Mouse (Mus musculus) midbrain, postnatal 0 days (tissue): ENCODE results near the gene Ap3b2. TPM values are rescaled to one million over a fixed set of nuclear protein-coding genes. Genes with fewer than 3 reads are reported as not detected.
A peak's percentile ranks its signal among the peaks of the same experiment; 100 is the strongest.

Experiments
- ATAC-seq: fragments of 200-750 bp; cut with Nextera tagmentation; 2 replicates; pipeline ENCODE4 v1.8.0; 2017; ENCODE audit warnings: moderate number of reproducible peaks, mild to moderate bottlenecking, moderate TSS enrichment, moderate library complexity; ENCODE audit not compliant: low FRiP score
- DNase-seq: peaks from one replicate; pipeline ENCODE4 v3.0.0-alpha.2; 2015; ENCODE audit warnings: low spot score
- H3K27ac ChIP-seq: fragments of 300-500 bp; sonication (generic); 2 replicates; pipeline ENCODE4 v1.5.1; 2014; ENCODE audit warnings: low read depth, mild to moderate bottlenecking, low read length, mixed read lengths
- H3K27me3 ChIP-seq: fragments of 300-500 bp; sonication (generic); 2 replicates; pipeline ENCODE4 v1.6.1; 2014; ENCODE audit warnings: low read length, control low read depth, mixed read lengths; ENCODE audit not compliant: insufficient read depth
- H3K36me3 ChIP-seq: fragments of 300-500 bp; sonication (generic); 2 replicates; pipeline ENCODE4 v1.6.1; 2014; ENCODE audit warnings: low read length, control low read depth, mixed read lengths; ENCODE audit not compliant: insufficient read depth
- H3K4me1 ChIP-seq: fragments of 300-500 bp; sonication (generic); 2 replicates; pipeline ENCODE4 v1.6.1; 2014; ENCODE audit warnings: mild to moderate bottlenecking, control low read depth, antibody characterized with exemption, low read length, mixed read lengths; ENCODE audit not compliant: insufficient read depth
- H3K4me2 ChIP-seq: fragments of 300-500 bp; sonication (generic); 2 replicates; pipeline ENCODE4 v1.6.1; 2014; ENCODE audit warnings: low read depth, mild to moderate bottlenecking, low read length, mixed read lengths; ENCODE audit not compliant: poor library complexity, severe bottlenecking
- H3K4me3 ChIP-seq: fragments of 300-500 bp; sonication (generic); 2 replicates; pipeline ENCODE4 v1.5.1; 2014; ENCODE audit warnings: low read depth, mild to moderate bottlenecking, low read length, moderate library complexity
- H3K9ac ChIP-seq: fragments of 300-500 bp; sonication (generic); replicated peaks from 2 replicates; pipeline ENCODE4 v1.6.1; 2014; ENCODE audit warnings: mild to moderate bottlenecking, low read length, moderate library complexity, mixed read lengths; ENCODE audit not compliant: poor library complexity, severe bottlenecking
- H3K9me3 ChIP-seq: fragments of 300-500 bp; sonication (generic); 2 replicates; pipeline ENCODE4 v1.6.1; 2016; ENCODE audit warnings: low read length, control low read depth
- CTCF ChIP-seq: IDR thresholded peaks from 2 replicates; pipeline ENCODE4 v1.5.1; 2016; ENCODE audit warnings: antibody characterized with exemption, mild to moderate bottlenecking
- WGBS: fragments of 180-500 bp; shearing (Covaris S2); extraction: QIAGEN DNeasy Blood & Tissue Kit; methylation state at CpG from one replicate; pipeline ENCODE4 v1.1.7; 2014; 5-methylcytosine and 5-hydroxymethylcytosine counted together
- polyA plus RNA-seq: library from polyadenylated mRNA; unstranded; fragments of >200 nt; fragmentation: Nextera tagmentation; extraction: Ambion mirVana; gene quantifications from 2 replicates; pipeline ENCODE4 v1.2.1, GENCODE M21; 2015
- total RNA-seq: library from RNA; depleted of rRNA; stranded (reverse); fragments of >200 nt; gene quantifications from 2 replicates; pipeline ENCODE4 v1.2.3, GENCODE M21; 2014; rRNA removed

Gene Ap3b2
- 192 and 206 TPM in 2 replicates for total RNA-seq
- 115 and 124 TPM in 2 replicates for polyA plus RNA-seq

DNA sequence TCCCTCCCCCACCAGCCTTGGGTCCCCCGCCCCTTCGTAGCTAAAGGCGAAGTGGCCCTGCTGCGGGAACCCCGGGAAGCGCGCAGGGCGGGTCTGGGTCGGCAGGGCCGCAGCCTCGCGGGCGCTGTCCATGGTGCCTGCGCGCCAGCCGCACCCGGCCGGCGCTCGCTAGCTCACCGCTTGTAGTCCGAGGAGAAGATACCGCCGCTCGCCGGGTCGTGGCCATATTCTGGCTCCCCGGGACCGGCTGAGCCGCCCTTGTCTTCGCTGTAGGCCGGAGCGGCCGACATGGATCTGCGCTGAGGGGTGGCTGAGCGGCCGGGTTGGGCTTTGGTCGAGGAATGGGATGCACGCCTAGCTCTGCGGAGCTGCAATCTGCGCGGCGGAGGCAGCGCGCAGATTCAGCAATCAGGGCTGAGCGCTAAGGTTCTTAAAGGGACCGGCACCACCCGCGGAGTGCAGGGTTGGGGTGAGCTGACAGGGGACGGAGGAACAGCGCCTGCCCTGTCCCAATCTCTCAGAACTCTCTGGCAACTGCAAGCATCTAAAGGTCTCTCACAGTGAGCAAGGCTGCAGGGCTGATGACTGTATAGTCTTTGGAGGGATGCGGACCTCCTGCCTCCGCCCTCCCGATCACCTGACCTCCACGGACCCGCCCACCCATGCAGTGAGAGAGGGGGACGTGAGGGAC lies at the start of gene Ap3b2:
Gene Ap3b2 (minus strand): TSS at position 595 of the 691 bp plus-strand sequence.
- under 1% methylated on average over 51 of the region's 57 CpGs for WGBS
- peak within 1 kb of the TSS; percentile 78 for H3K4me3 ChIP-seq
- peaks cover 3% of the 10 kb centered on the region; the same call in 1 of the 2 replicates for H3K4me1 ChIP-seq
- peak within 1 kb of the TSS; percentile 55 for H3K4me2 ChIP-seq
- no peak for TF ChIP-seq CTCF
- H3K27me3 ChIP-seq = no peaks in the 10 kb centered on the region
- DNase-seq = peak; percentile 84
- ATAC-seq = peak; percentile 91
- H3K36me3 ChIP-seq = no peaks in the 10 kb centered on the region
- peak within 1 kb of the TSS; percentile 97 for H3K27ac ChIP-seq
- H3K9me3 ChIP-seq = no peaks in the 10 kb centered on the region
- H3K9ac ChIP-seq = peak within 1 kb of the TSS; percentile 94

DNA sequence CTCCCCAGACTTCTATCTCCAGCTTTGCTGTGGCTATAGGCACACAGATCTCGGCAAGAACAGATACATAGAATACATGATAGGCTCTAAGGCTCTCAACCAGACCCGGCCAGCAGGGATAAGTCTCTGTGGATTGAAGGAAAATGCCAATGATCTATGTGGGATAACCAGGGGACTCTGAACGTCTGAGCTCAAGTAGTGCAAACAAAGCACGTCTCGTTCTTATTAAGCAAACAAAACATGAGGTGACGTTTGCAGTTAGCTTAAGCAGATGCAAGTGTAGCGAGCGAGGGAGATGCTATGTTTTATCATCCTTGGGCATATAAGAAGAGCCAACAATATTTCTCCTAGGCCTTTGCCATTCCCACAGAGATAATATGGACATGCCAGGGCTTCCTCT lies 49.2 kb upstream of the Ap3b2 start:
- no peak for ATAC-seq
- Histone ChIP-seq H3K27me3 (no peaks in the 10 kb centered on the region), H3K27ac (no peak overlapping the region), H3K36me3 (no peaks in the 10 kb centered on the region), H3K9me3 (no peaks in the 10 kb centered on the region), H3K9ac (no peak overlapping the region), H3K4me3 (no peak overlapping the region), H3K4me2 (no peak overlapping the region), H3K4me1 (no peaks in the 10 kb centered on the region)
- WGBS = 82% methylated on average over 8 of the region's 8 CpGs
- no peak for DNase-seq
- TF ChIP-seq CTCF = no peak

- H3K4me3 ChIP-seq = no peak overlapping the region
- no peaks in the 10 kb centered on the region for H3K9me3 ChIP-seq
- no peak overlapping the region for H3K27ac ChIP-seq
- H3K36me3 ChIP-seq = no peaks in the 10 kb centered on the region
- no peak overlapping the region for H3K9ac ChIP-seq
- DNase-seq (peak; percentile 42), ATAC-seq (no peak)
- no peak overlapping the region for H3K4me2 ChIP-seq
- WGBS = 81% methylated on average over 7 of the region's 7 CpGs
- no peaks in the 10 kb centered on the region for H3K4me1 ChIP-seq
- TF ChIP-seq CTCF = no peak
- H3K27me3 ChIP-seq = no peaks in the 10 kb centered on the region
Observed at GRCm38 (mm10) chr7:81541924-81542524, 48.3 kb upstream of the Ap3b2 start.

- 52% methylated on average over 1 of the region's 1 CpGs for WGBS
- Histone ChIP-seq H3K9ac (no peak overlapping the region), H3K4me3 (no peak overlapping the region), H3K4me2 (no peak overlapping the region), H3K27ac (no peak overlapping the region), H3K4me1 (no peaks in the 10 kb centered on the region), H3K36me3 (no peaks in the 10 kb centered on the region), H3K27me3 (no peaks in the 10 kb centered on the region), H3K9me3 (no peaks in the 10 kb centered on the region)
- no peak for ATAC-seq
- TF ChIP-seq CTCF = no peak
- DNase-seq = no peak
Observed at GRCm38 (mm10) chr7:81540999-81541398, 47.3 kb upstream of the Ap3b2 start.

DNA sequence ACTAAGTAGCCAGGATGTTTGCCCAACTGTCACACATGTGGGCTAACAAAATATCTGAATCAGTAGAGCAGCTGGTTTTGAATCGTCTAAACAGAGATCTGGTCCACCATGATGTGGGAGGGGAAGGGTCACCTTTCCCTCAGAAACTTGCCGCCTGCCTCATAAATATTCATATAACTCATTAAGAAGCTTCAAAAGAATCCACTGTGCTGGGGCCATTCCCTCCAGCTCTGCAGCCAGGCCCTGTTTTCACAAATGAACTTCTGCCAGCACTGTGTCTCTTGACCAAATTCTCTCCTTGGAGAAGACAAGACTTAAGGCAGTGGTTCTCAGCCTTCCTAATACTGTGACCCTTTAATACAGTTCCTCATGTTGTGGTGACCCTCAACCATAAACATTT lies 45.8 kb upstream of the Ap3b2 start:
- no peak for DNase-seq

DNA sequence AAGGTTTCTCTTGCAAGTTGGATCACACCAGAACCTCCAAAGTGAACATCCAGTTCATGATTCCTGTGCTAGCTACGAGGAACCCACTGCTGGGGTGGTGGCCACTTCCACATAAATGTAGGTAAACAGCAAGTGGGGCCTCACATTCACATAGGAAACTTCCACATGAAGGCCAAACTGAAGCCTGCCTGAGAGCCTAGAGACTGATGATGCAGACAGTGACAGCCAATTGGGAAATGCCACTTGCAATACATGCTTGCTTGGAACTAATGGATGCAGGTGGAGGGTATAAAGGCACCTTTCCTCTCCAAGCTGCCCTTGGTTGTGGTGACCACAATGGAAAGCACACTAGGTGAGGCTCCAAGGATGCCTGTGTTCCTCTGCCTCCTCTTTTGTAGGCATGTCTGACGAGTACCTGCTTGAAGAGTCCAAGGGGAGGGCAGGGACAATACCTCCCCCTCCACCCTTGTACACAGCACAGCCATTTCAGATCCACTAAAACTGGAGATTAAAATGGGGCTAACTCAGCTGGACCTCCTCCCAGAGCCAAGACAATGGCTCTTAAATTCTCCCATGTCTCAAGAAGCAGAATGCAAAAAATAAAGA lies 44.4 kb upstream of the Ap3b2 start:
- Histone ChIP-seq H3K9me3 (no peaks in the 10 kb centered on the region), H3K4me2 (no peak overlapping the region), H3K27ac (no peak overlapping the region), H3K4me3 (no peak overlapping the region), H3K27me3 (no peaks in the 10 kb centered on the region), H3K4me1 (no peaks in the 10 kb centered on the region), H3K9ac (no peak overlapping the region), H3K36me3 (peaks cover 13% of the 10 kb centered on the region; the same call in 1 of the 2 replicates)
- no peak for TF ChIP-seq CTCF
- WGBS = 80% methylated on average over 2 of the region's 2 CpGs
- no peak for ATAC-seq
- DNase-seq = peak; percentile 60

More for the DNA sequence above, 45.8 kb upstream of the Ap3b2 start:
- Histone ChIP-seq H3K27me3 (no peaks in the 10 kb centered on the region), H3K36me3 (peaks cover 8% of the 10 kb centered on the region; the same call in 1 of the 2 replicates), H3K9me3 (no peaks in the 10 kb centered on the region), H3K4me2 (no peak overlapping the region), H3K27ac (no peak overlapping the region), H3K4me1 (no peaks in the 10 kb centered on the region), H3K4me3 (no peak overlapping the region), H3K9ac (no peak overlapping the region)
- 7% methylated on average over 2 of the region's 2 CpGs for WGBS
- no peak for TF ChIP-seq CTCF
- no peak for ATAC-seq
